Mouse (Mus musculus): ENCODE measurements around the gene Emc9. TPM values are rescaled to one million over a fixed set of nuclear protein-coding genes. Genes with fewer than 3 reads are reported as not detected.

The Emc9 gene
- polyA plus RNA-seq, 1 experiment from 2014 or later = 46.2 TPM

GRCm38 (mm10) chr14:55598521-55599390 lies 13.7 kb upstream of the Emc9 start:
- Histone ChIP-seq H3K9me3 (ENCODE audit: control insufficient read depth, low read length) (no peaks in the 10 kb centered on the region), H3K27me3 (replicated peaks; ENCODE audit: control insufficient read depth, insufficient read depth, low read length) (no peaks in the 10 kb centered on the region), H3K4me2 (no peak overlapping the region), H3K4me3 (ENCODE audit: low read depth, low read length) (no peak overlapping the region), H3K9ac (ENCODE audit: low read depth, low read length) (no peak overlapping the region), H3K4me1 (replicated peaks; ENCODE audit: control insufficient read depth, insufficient read depth, low read length) (peaks cover 6% of the 10 kb centered on the region), H3K36me3 (ENCODE audit: control insufficient read depth, insufficient read depth, low read length) (peaks cover 52% of the 10 kb centered on the region), H3K27ac (ENCODE audit: low read depth, low read length) (no peak overlapping the region)
- WGBS = 92% methylated on average over 21 of the region's 21 CpGs
- no peak for ATAC-seq (replicated peaks; ENCODE audit: low FRiP score)
- no peak for DNase-seq (ENCODE audit: low spot score)

- Histone ChIP-seq H3K4me3 (ENCODE audit: low read depth, low read length) (no peak overlapping the region), H3K27ac (ENCODE audit: low read depth, low read length) (no peak overlapping the region), H3K4me1 (replicated peaks; ENCODE audit: control insufficient read depth, insufficient read depth, low read length) (peaks cover 16% of the 10 kb centered on the region), H3K36me3 (ENCODE audit: control insufficient read depth, insufficient read depth, low read length) (peaks cover 39% of the 10 kb centered on the region), H3K27me3 (replicated peaks; ENCODE audit: control insufficient read depth, insufficient read depth, low read length) (no peaks in the 10 kb centered on the region), H3K9me3 (ENCODE audit: control insufficient read depth, low read length) (no peaks in the 10 kb centered on the region), H3K4me2 (no peak overlapping the region), H3K9ac (ENCODE audit: low read depth, low read length) (no peak overlapping the region)
- ATAC-seq (replicated peaks; ENCODE audit: low FRiP score) (no peak), DNase-seq (ENCODE audit: low spot score) (no peak)
- 88% methylated on average over 13 of the region's 13 CpGs for WGBS
Observed at GRCm38 (mm10) chr14:55596036-55596690, 11.1 kb upstream of the Emc9 start.

- peak overlapping the region; percentile 97 for H3K9ac ChIP-seq (ENCODE audit: low read depth, low read length)
- 3% methylated on average over 16 of the region's 16 CpGs for WGBS
- peak overlapping the region; percentile 78 for H3K27ac ChIP-seq (ENCODE audit: low read depth, low read length)
- peaks cover 25% of the 10 kb centered on the region for H3K36me3 ChIP-seq (ENCODE audit: control insufficient read depth, insufficient read depth, low read length)
- H3K9me3 ChIP-seq (ENCODE audit: control insufficient read depth, low read length) = no peaks in the 10 kb centered on the region
- ATAC-seq (replicated peaks; ENCODE audit: low FRiP score) = no peak
- peak overlapping the region; percentile 99 for H3K4me3 ChIP-seq (ENCODE audit: low read depth, low read length)
- peak overlapping the region; percentile 97 for H3K4me2 ChIP-seq
- peaks cover 23% of the 10 kb centered on the region for H3K4me1 ChIP-seq (replicated peaks; ENCODE audit: control insufficient read depth, insufficient read depth, low read length)
- no peak for DNase-seq (ENCODE audit: low spot score)
- no peaks in the 10 kb centered on the region for H3K27me3 ChIP-seq (replicated peaks; ENCODE audit: control insufficient read depth, insufficient read depth, low read length)
Observed at GRCm38 (mm10) chr14:55592226-55592625, 7.1 kb upstream of the Emc9 start.

GRCm38 (mm10) chr14:55591331-55591891 lies 6.3 kb upstream of the Emc9 start, which contains the start of gene Rnf31:
Rnf31 (plus strand) TSS chr14:55591708.
- peak within 1 kb of the TSS; percentile 78 for H3K27ac ChIP-seq (ENCODE audit: low read depth, low read length)
- H3K27me3 ChIP-seq (replicated peaks; ENCODE audit: control insufficient read depth, insufficient read depth, low read length) = no peaks in the 10 kb centered on the region
- H3K4me1 ChIP-seq (replicated peaks; ENCODE audit: control insufficient read depth, insufficient read depth, low read length) = peaks cover 29% of the 10 kb centered on the region
- H3K36me3 ChIP-seq (ENCODE audit: control insufficient read depth, insufficient read depth, low read length) = peaks cover 17% of the 10 kb centered on the region
- DNase-seq (ENCODE audit: low spot score) (peak; percentile 91), ATAC-seq (replicated peaks; ENCODE audit: low FRiP score) (peak; percentile 90)
- H3K4me3 ChIP-seq (ENCODE audit: low read depth, low read length) = peak within 1 kb of the TSS; percentile 99
- no peaks in the 10 kb centered on the region for H3K9me3 ChIP-seq (ENCODE audit: control insufficient read depth, low read length)
- H3K9ac ChIP-seq (ENCODE audit: low read depth, low read length) = peak within 1 kb of the TSS; percentile 97
- WGBS = under 1% methylated on average over 33 of the region's 33 CpGs
- H3K4me2 ChIP-seq = peak within 1 kb of the TSS; percentile 97

- peak within 1 kb of the TSS; percentile 99 for H3K4me3 ChIP-seq (ENCODE audit: low read depth, low read length)
- H3K27ac ChIP-seq (ENCODE audit: low read depth, low read length) = peak within 1 kb of the TSS; percentile 78
- peak; percentile 89 for ATAC-seq (replicated peaks; ENCODE audit: low FRiP score)
- DNase-seq (ENCODE audit: low spot score) = peak; percentile 86
- no peaks in the 10 kb centered on the region for H3K27me3 ChIP-seq (replicated peaks; ENCODE audit: control insufficient read depth, insufficient read depth, low read length)
- H3K4me1 ChIP-seq (replicated peaks; ENCODE audit: control insufficient read depth, insufficient read depth, low read length) = peaks cover 34% of the 10 kb centered on the region
- H3K36me3 ChIP-seq (ENCODE audit: control insufficient read depth, insufficient read depth, low read length) = peaks cover 11% of the 10 kb centered on the region
- under 1% methylated on average over 22 of the region's 22 CpGs for WGBS
- peak within 1 kb of the TSS; percentile 97 for H3K9ac ChIP-seq (ENCODE audit: low read depth, low read length)
- peak within 1 kb of the TSS; percentile 97 for H3K4me2 ChIP-seq
- H3K9me3 ChIP-seq (ENCODE audit: control insufficient read depth, low read length) = no peaks in the 10 kb centered on the region
Observed at GRCm38 (mm10) chr14:55590748-55591330, 5.7 kb upstream of the Emc9 start, which contains the start of gene Psme2. Psme2 (minus strand) TSS chr14:55591113.

GRCm38 (mm10) chr14:55589771-55590448 lies 4.8 kb upstream of the Emc9 start:
- no peaks in the 10 kb centered on the region for H3K27me3 ChIP-seq (replicated peaks; ENCODE audit: control insufficient read depth, insufficient read depth, low read length)
- H3K4me2 ChIP-seq = peak overlapping the region; percentile 97
- no peak for ATAC-seq (replicated peaks; ENCODE audit: low FRiP score)
- H3K4me1 ChIP-seq (replicated peaks; ENCODE audit: control insufficient read depth, insufficient read depth, low read length) = peaks cover 39% of the 10 kb centered on the region
- peak overlapping the region; percentile 78 for H3K27ac ChIP-seq (ENCODE audit: low read depth, low read length)
- H3K9me3 ChIP-seq (ENCODE audit: control insufficient read depth, low read length) = no peaks in the 10 kb centered on the region
- WGBS = 82% methylated on average over 11 of the region's 11 CpGs
- H3K4me3 ChIP-seq (ENCODE audit: low read depth, low read length) = peak overlapping the region; percentile 99
- peak overlapping the region; percentile 97 for H3K9ac ChIP-seq (ENCODE audit: low read depth, low read length)
- no peak for DNase-seq (ENCODE audit: low spot score)
- peaks cover 2% of the 10 kb centered on the region; the same call in 1 of the 2 replicates for H3K36me3 ChIP-seq (ENCODE audit: control insufficient read depth, insufficient read depth, low read length)

- DNase-seq (ENCODE audit: low spot score) (no peak), ATAC-seq (replicated peaks; ENCODE audit: low FRiP score) (no peak)
- H3K36me3 ChIP-seq (ENCODE audit: control insufficient read depth, insufficient read depth, low read length) = peaks cover 2% of the 10 kb centered on the region; the same call in 1 of the 2 replicates
- no peak overlapping the region for H3K4me3 ChIP-seq (ENCODE audit: low read depth, low read length)
- WGBS = 88% methylated on average over 5 of the region's 5 CpGs
- no peak overlapping the region for H3K4me2 ChIP-seq
- H3K27me3 ChIP-seq (replicated peaks; ENCODE audit: control insufficient read depth, insufficient read depth, low read length) = no peaks in the 10 kb centered on the region
- no peak overlapping the region for H3K27ac ChIP-seq (ENCODE audit: low read depth, low read length)
- H3K9ac ChIP-seq (ENCODE audit: low read depth, low read length) = no peak overlapping the region
- H3K9me3 ChIP-seq (ENCODE audit: control insufficient read depth, low read length) = no peaks in the 10 kb centered on the region
- H3K4me1 ChIP-seq (replicated peaks; ENCODE audit: control insufficient read depth, insufficient read depth, low read length) = peaks cover 43% of the 10 kb centered on the region
Observed at GRCm38 (mm10) chr14:55589271-55589670, 4.2 kb upstream of the Emc9 start.

GRCm38 (mm10) chr14:55586149-55586548 lies 1.0 kb upstream of the Emc9 start:
- no peaks in the 10 kb centered on the region for H3K9me3 ChIP-seq (ENCODE audit: control insufficient read depth, low read length)
- no peaks in the 10 kb centered on the region for H3K27me3 ChIP-seq (replicated peaks; ENCODE audit: control insufficient read depth, insufficient read depth, low read length)
- H3K4me1 ChIP-seq (replicated peaks; ENCODE audit: control insufficient read depth, insufficient read depth, low read length) = peaks cover 40% of the 10 kb centered on the region
- peak overlapping the region; percentile 28; the same call in 1 of the 2 replicates for H3K4me3 ChIP-seq (ENCODE audit: low read depth, low read length)
- H3K27ac ChIP-seq (ENCODE audit: low read depth, low read length) = peak overlapping the region; percentile 98
- ATAC-seq (replicated peaks; ENCODE audit: low FRiP score) (peak; percentile 49), DNase-seq (ENCODE audit: low spot score) (no peak)
- peaks cover 10% of the 10 kb centered on the region; the same call in 1 of the 2 replicates for H3K36me3 ChIP-seq (ENCODE audit: control insufficient read depth, insufficient read depth, low read length)
- peak overlapping the region; percentile 56 for H3K9ac ChIP-seq (ENCODE audit: low read depth, low read length)
- WGBS = 38% methylated on average over 2 of the region's 2 CpGs
- peak overlapping the region; percentile 94 for H3K4me2 ChIP-seq

Measured in liver, embryonic 11.5 days (tissue).